Mouse (Mus musculus) heart, embryonic 13.5 days (tissue): ENCODE measurements at regions not wholly inside any gene's neighbourhood (a gene's known extent, or its start where the extent isn't known, plus 50 kb on each side); places are given as distances from the start of the nearest gene placed in this dataset.

Experiments
- ATAC-seq: fragments of 200-750 bp; cut with Nextera tagmentation; 2 replicates; pipeline ENCODE4 v1.8.0; 2017; ENCODE audit warnings: moderate TSS enrichment; ENCODE audit not compliant: insufficient number of reproducible peaks, low FRiP score, low TSS enrichment; ENCODE audit errors: extremely low read depth
- H3K27ac ChIP-seq: fragments of 300-500 bp; sonication (generic); replicated peaks from 2 replicates; pipeline ENCODE4 v1.5.1; 2015; ENCODE audit warnings: moderate library complexity, mild to moderate bottlenecking, inconsistent platforms
- H3K27me3 ChIP-seq: fragments of 300-500 bp; sonication (generic); replicated peaks from 2 replicates; pipeline ENCODE4 v1.6.1; 2015; ENCODE audit warnings: mild to moderate bottlenecking, inconsistent platforms
- H3K36me3 ChIP-seq: fragments of 300-500 bp; sonication (generic); 2 replicates; pipeline ENCODE4 v1.6.1; 2015; ENCODE audit warnings: mild to moderate bottlenecking, inconsistent platforms
- H3K4me1 ChIP-seq: fragments of 300-500 bp; sonication (generic); 2 replicates; pipeline ENCODE4 v1.6.1; 2015; ENCODE audit warnings: inconsistent platforms
- H3K4me2 ChIP-seq: fragments of 300-500 bp; sonication (generic); 2 replicates; pipeline ENCODE4 v1.6.1; 2015; ENCODE audit warnings: inconsistent platforms, mild to moderate bottlenecking, moderate library complexity
- H3K4me3 ChIP-seq: fragments of 300-500 bp; sonication (generic); 2 replicates; pipeline ENCODE4 v1.5.1; 2015; ENCODE audit warnings: moderate library complexity, mild to moderate bottlenecking, inconsistent platforms
- H3K9ac ChIP-seq: fragments of 300-500 bp; sonication (generic); 2 replicates; pipeline ENCODE4 v1.6.1; 2015; ENCODE audit warnings: inconsistent platforms, mild to moderate bottlenecking, moderate library complexity
- H3K9me3 ChIP-seq: fragments of 300-500 bp; sonication (generic); 2 replicates; pipeline ENCODE4 v1.6.1; 2016; ENCODE audit warnings: inconsistent platforms
- WGBS: fragments of 180-500 bp; shearing (Covaris S2); methylation state at CpG from one replicate; pipeline ENCODE4 v1.1.7; 2015; ENCODE audit warnings: mixed read lengths; 5-methylcytosine and 5-hydroxymethylcytosine counted together

DNA sequence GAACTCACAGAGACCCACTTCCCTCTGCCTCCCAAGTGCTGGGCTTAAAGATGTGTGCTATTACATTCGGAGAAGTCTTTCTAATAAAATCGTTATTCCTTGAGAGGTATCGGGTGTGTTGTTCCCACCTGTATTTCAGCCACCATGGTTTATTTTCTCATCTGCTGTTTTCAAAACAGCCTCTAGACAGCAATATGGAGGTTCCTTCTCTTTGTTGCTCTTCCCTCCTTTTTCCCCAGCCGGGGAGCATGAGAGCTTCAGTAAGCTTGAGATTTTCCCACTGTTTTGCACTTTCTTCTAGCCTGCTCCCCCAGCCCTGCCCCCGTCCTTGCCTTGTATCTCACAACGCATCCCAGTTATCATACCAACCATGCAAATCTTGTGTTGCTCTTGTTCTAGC, 109.5 kb downstream of the Ppp4r2 start:
- ATAC-seq, result no peak
- Histone ChIP-seq H3K9me3 (no peaks in the 10 kb centered on the region), H3K36me3 (no peaks in the 10 kb centered on the region), H3K27me3 (no peaks in the 10 kb centered on the region), H3K4me1 (peaks cover 16% of the 10 kb centered on the region), H3K27ac (no peak overlapping the region), H3K4me2 (no peak overlapping the region), H3K9ac (no peak overlapping the region), H3K4me3 (no peak overlapping the region)
- 72% methylated on average over 6 of the region's 6 CpGs for WGBS

DNA sequence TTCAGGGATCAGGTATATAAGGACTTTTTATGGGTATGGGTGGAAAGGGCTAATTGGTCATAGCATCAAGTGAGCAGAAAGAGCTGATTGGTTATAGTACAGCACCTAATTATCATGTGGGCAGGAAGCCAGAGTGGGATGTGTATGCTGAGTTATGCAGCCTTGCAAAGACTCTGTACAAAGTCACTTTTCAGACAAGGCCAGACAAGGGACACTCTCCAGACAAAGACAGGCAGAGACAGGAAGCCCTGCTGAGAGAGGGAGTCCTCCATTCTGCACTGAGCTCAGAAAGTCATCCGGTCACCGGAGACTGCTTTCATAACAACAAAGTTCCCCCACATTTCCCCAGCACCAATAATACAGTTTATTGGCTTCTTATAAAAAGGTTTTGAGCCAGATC, 112.4 kb downstream of the Ppp4r2 start:
- peak overlapping the region; percentile 55 for H3K27ac ChIP-seq
- no peaks in the 10 kb centered on the region for H3K9me3 ChIP-seq
- WGBS, result 53% methylated on average over 2 of the region's 2 CpGs
- H3K27me3 ChIP-seq, result no peaks in the 10 kb centered on the region
- no peak overlapping the region for H3K9ac ChIP-seq
- H3K4me2 ChIP-seq, result no peak overlapping the region
- no peaks in the 10 kb centered on the region for H3K36me3 ChIP-seq
- H3K4me1 ChIP-seq, result 0 out of 2 replicates have a peak, but pooled peaks cover 3% of the 10 kb centered on the region
- no peak overlapping the region for H3K4me3 ChIP-seq
- no peak for ATAC-seq

- Histone ChIP-seq H3K36me3 (no peaks in the 10 kb centered on the region), H3K4me1 (0 out of 2 replicates have a peak, but pooled peaks cover 3% of the 10 kb centered on the region), H3K27ac (no peak overlapping the region), H3K27me3 (no peaks in the 10 kb centered on the region), H3K9ac (no peak overlapping the region), H3K4me3 (no peak overlapping the region), H3K9me3 (no peaks in the 10 kb centered on the region), H3K4me2 (no peak overlapping the region)
- 59% methylated on average over 7 of the region's 7 CpGs for WGBS
- ATAC-seq, result no peak
Observed at GRCm38 (mm10) chr6:100948340-100948739, 114.9 kb downstream of the Ppp4r2 start.

DNA sequence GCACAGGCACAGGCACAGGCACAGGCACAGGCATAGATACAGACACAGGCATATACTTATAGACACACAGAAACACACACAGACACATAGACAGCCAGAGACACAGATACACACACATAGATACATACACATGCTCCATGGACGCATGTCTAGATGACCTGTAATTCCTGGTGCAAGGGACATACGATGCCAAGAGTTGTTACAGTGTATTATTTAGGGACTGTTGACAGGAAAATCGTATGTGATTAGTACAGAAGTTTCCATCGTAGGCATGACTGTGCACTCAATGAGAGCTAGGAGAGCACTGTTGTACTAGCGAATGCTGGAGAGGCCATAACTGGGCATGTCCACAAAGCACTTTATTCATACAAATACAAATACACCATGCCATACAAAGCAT, 118.2 kb downstream of the Ppp4r2 start:
- no peak overlapping the region for H3K4me2 ChIP-seq
- 76% methylated on average over 5 of the region's 5 CpGs for WGBS
- no peaks in the 10 kb centered on the region for H3K27me3 ChIP-seq
- no peak overlapping the region for H3K9ac ChIP-seq
- H3K27ac ChIP-seq, result no peak overlapping the region
- no peaks in the 10 kb centered on the region for H3K9me3 ChIP-seq
- no peaks in the 10 kb centered on the region for H3K36me3 ChIP-seq
- H3K4me3 ChIP-seq, result no peak overlapping the region
- ATAC-seq, result no peak
- no peaks in the 10 kb centered on the region for H3K4me1 ChIP-seq

DNA sequence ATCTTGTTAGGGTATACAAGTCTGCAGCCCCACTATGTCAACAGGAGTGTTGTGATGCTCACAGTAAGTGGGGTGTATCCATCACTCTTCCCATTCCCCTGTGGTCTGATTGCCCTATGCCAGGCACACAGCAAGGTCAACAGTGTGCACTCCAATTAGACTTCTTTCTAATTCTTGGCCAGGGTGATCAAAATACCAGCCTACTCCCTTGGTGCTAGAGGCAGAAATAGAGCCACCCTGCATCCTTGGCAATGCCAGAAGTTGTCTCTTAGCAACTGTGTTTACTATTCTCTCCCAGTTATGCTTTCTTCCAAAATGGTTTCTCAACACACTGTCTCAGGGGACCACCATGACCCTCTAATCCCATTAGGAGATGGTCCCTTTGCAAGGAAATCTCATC, 119.0 kb downstream of the Ppp4r2 start:
- Histone ChIP-seq H3K4me1 (no peaks in the 10 kb centered on the region), H3K4me3 (no peak overlapping the region), H3K4me2 (no peak overlapping the region), H3K27ac (no peak overlapping the region), H3K27me3 (no peaks in the 10 kb centered on the region), H3K36me3 (no peaks in the 10 kb centered on the region), H3K9me3 (no peaks in the 10 kb centered on the region), H3K9ac (no peak overlapping the region)
- ATAC-seq, result no peak

DNA sequence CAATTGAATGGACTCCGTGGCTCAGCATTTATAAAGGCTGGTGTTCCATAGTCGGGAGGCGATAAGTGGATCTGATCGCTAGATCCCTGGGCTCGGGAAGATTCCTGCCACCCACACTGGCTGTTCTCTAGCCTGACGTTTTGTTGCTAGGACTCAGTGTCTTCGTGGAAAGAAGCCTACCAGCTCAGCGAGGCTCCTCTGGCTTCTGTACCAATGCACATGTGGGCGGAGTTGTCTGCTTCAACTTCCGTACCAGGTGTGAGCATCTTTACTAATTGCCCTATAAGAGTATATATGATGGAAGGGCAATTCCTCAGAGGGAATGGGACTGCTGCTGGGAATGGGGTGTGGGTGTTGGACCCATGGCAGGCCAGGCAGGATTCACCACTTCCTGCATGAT, 121.1 kb downstream of the Ppp4r2 start:
- WGBS, result 79% methylated on average over 10 of the region's 10 CpGs

GRCm38 (mm10) chr6:100966481-100966880, 133.1 kb downstream of the Ppp4r2 start:
- H3K36me3 ChIP-seq, result no peaks in the 10 kb centered on the region
- H3K4me3 ChIP-seq, result no peak overlapping the region
- H3K9ac ChIP-seq, result no peak overlapping the region
- peaks cover 14% of the 10 kb centered on the region for H3K4me1 ChIP-seq
- WGBS, result 70% methylated on average over 5 of the region's 5 CpGs
- no peak overlapping the region for H3K27ac ChIP-seq
- no peaks in the 10 kb centered on the region for H3K27me3 ChIP-seq
- no peak for ATAC-seq
- H3K4me2 ChIP-seq, result no peak overlapping the region
- H3K9me3 ChIP-seq, result no peaks in the 10 kb centered on the region

More for the DNA sequence above, 121.1 kb downstream of the Ppp4r2 start:
- no peaks in the 10 kb centered on the region for H3K27me3 ChIP-seq
- H3K4me2 ChIP-seq, result no peak overlapping the region
- ATAC-seq, result no peak
- no peak overlapping the region for H3K4me3 ChIP-seq
- H3K27ac ChIP-seq, result no peak overlapping the region
- H3K36me3 ChIP-seq, result no peaks in the 10 kb centered on the region
- H3K9ac ChIP-seq, result no peak overlapping the region
- H3K4me1 ChIP-seq, result no peaks in the 10 kb centered on the region
- no peaks in the 10 kb centered on the region for H3K9me3 ChIP-seq

- no peaks in the 10 kb centered on the region for H3K9me3 ChIP-seq
- no peak overlapping the region for H3K9ac ChIP-seq
- H3K4me2 ChIP-seq, result no peak overlapping the region
- H3K27me3 ChIP-seq, result no peaks in the 10 kb centered on the region
- no peak overlapping the region for H3K4me3 ChIP-seq
- H3K4me1 ChIP-seq, result peaks cover 22% of the 10 kb centered on the region
- no peak overlapping the region for H3K27ac ChIP-seq
- WGBS, result 40% methylated on average over 12 of the region's 12 CpGs
- ATAC-seq, result no peak
- H3K36me3 ChIP-seq, result no peaks in the 10 kb centered on the region
Observed at GRCm38 (mm10) chr6:100968080-100968856, 134.8 kb downstream of the Ppp4r2 start.

DNA sequence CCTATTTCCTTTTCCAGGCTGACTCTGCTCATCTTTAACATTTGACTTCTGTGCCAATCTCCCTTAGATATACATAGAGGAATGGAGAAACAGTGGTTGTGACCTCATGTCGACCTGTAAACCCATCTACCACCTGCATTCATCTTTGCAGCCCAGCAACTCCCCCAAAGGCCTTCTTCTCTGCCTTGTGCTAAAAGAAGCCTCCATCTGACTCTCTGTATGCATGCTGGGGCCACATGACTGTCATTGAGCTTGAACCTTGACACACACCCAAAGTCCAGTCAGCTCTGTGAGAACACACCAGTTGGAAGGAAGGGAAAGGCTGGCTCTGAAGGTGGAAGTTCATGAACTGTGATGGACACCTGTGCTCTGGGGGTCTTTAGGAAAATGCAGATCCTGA, 135.5 kb downstream of the Ppp4r2 start:
- H3K9ac ChIP-seq, result no peak overlapping the region
- H3K27ac ChIP-seq, result no peak overlapping the region
- no peak for ATAC-seq
- H3K4me3 ChIP-seq, result no peak overlapping the region
- peaks cover 22% of the 10 kb centered on the region for H3K4me1 ChIP-seq
- no peaks in the 10 kb centered on the region for H3K9me3 ChIP-seq
- 66% methylated on average over 1 of the region's 1 CpGs for WGBS
- H3K27me3 ChIP-seq, result no peaks in the 10 kb centered on the region
- no peaks in the 10 kb centered on the region for H3K36me3 ChIP-seq
- H3K4me2 ChIP-seq, result no peak overlapping the region

DNA sequence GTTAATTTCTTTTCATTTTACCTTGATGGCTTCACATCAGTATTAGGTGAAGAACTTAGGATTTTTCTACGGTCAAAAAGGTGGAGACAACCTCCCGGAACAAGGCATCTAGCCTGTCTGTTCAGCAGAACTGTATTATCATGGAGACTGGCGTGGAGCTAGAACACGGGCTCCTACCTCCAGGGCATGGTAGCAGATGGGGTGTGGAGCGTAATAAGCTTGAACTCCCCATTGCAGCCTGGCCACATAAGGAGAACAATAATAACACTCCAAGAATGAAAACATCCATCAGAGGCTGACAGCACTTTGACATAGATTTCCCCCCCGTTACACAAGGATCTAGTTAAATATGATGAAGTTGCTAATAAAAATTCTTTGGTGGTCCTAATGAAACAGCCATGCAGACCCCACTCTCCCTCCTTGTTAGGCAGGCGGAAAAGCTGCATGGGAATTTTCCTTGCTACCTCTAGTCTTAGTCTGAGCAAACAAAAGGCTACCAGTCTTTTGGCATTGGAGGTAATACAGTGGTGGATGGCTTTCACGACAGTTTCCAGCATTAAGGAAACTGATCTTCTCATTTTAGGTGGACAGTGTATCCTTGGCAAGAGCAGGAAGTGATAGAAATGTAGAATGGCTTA, 137.5 kb downstream of the Ppp4r2 start:
- Histone ChIP-seq H3K9ac (no peak overlapping the region), H3K36me3 (no peaks in the 10 kb centered on the region), H3K4me3 (no peak overlapping the region), H3K27ac (no peak overlapping the region), H3K4me2 (no peak overlapping the region), H3K27me3 (no peaks in the 10 kb centered on the region), H3K4me1 (peaks cover 25% of the 10 kb centered on the region), H3K9me3 (no peaks in the 10 kb centered on the region)
- ATAC-seq, result no peak
- 76% methylated on average over 8 of the region's 8 CpGs for WGBS

GRCm38 (mm10) chr6:100971462-100971955, 138.1 kb downstream of the Ppp4r2 start:
- Histone ChIP-seq H3K9me3 (no peaks in the 10 kb centered on the region), H3K27ac (no peak overlapping the region), H3K27me3 (no peaks in the 10 kb centered on the region), H3K9ac (no peak overlapping the region), H3K4me3 (no peak overlapping the region), H3K4me2 (no peak overlapping the region), H3K4me1 (peaks cover 30% of the 10 kb centered on the region), H3K36me3 (no peaks in the 10 kb centered on the region)
- no peak for ATAC-seq
- 39% methylated on average over 6 of the region's 6 CpGs for WGBS
